Mouse (Mus musculus): ENCODE data around the gene Gm17349. TPM values are rescaled to one million over a fixed set of nuclear protein-coding genes. Genes with fewer than 3 reads are reported as not detected.

The Gm17349 gene
- total RNA-seq (2014; fragmentation: Nextera tagmentation) (not detected in 2 replicates), total RNA-seq (2017) (0.98 TPM in 1 of 2 replicates, not detected in the other), polyA plus RNA-seq (2012) (2.3 and 4.1 TPM in 2 replicates)

- no peak for DNase-seq (ENCODE audit: low spot score)
- Histone ChIP-seq H3K9me3 (replicated peaks) (peaks cover 6% of the 10 kb centered on the region; the same call in 1 of the 2 replicates), H3K36me3 (replicated peaks) (peaks cover 68% of the 10 kb centered on the region), H3K4me1 (ENCODE audit: insufficient read depth, low read depth, low read length) (peaks cover 25% of the 10 kb centered on the region), H3K4me3 (ENCODE audit: low read depth, low read length) (no peak within 1 kb of the TSS), H3K27me3 (ENCODE audit: insufficient read depth, low read length) (no peaks in the 10 kb centered on the region)
- ATAC-seq (ENCODE audit: extremely low read depth, insufficient number of reproducible peaks, low FRiP score, poor library complexity, severe bottlenecking), result no peak
- no peak for TF ChIP-seq POLR2AphosphoS5 (IDR thresholded peaks at IDR 0.05; ENCODE audit: insufficient replicate concordance, low read depth, low read length)
- TF ChIP-seq GATA1 (IDR thresholded peaks at IDR 0.05; ENCODE audit: borderline replicate concordance, low read length), result no peak
- no peak for TF ChIP-seq CTCF (IDR thresholded peaks at IDR 0.05; ENCODE audit: low read depth, low read length)
- no peak for TF ChIP-seq TAL1 (conservative IDR thresholded peaks at IDR 0.05; ENCODE audit: low read depth, low read length)
- no peak for TF ChIP-seq GATA2 (IDR thresholded peaks at IDR 0.05; ENCODE audit: borderline replicate concordance, low read depth, low read length)
Observed at GRCm38 (mm10) chr15:99705440-99706048, at the start of gene Gm17349. Gene Gm17349 (minus strand): TSS chr15:99705490.

GRCm38 (mm10) chr15:99754204-99754603 is 48.9 kb upstream of the Gm17349 start:
- TF ChIP-seq CTCF (IDR thresholded peaks at IDR 0.05; ENCODE audit: low read depth, low read length) (no peak), GATA2 (IDR thresholded peaks at IDR 0.05; ENCODE audit: borderline replicate concordance, low read depth, low read length) (no peak), GATA1 (IDR thresholded peaks at IDR 0.05; ENCODE audit: borderline replicate concordance, low read length) (no peak), POLR2AphosphoS5 (IDR thresholded peaks at IDR 0.05; ENCODE audit: insufficient replicate concordance, low read depth, low read length) (no peak), TAL1 (conservative IDR thresholded peaks at IDR 0.05; ENCODE audit: low read depth, low read length) (no peak)
- DNase-seq (ENCODE audit: low spot score) (no peak), ATAC-seq (ENCODE audit: extremely low read depth, insufficient number of reproducible peaks, low FRiP score, poor library complexity, severe bottlenecking) (no peak)
- Histone ChIP-seq H3K4me1 (ENCODE audit: insufficient read depth, low read depth, low read length) (no peaks in the 10 kb centered on the region), H3K9me3 (replicated peaks) (no peaks in the 10 kb centered on the region), H3K4me3 (ENCODE audit: low read depth, low read length) (no peak overlapping the region), H3K36me3 (replicated peaks) (no peaks in the 10 kb centered on the region), H3K27me3 (ENCODE audit: insufficient read depth, low read length) (peaks cover 8% of the 10 kb centered on the region; the same call in 1 of the 2 replicates)

- no peaks in the 10 kb centered on the region for H3K36me3 ChIP-seq (replicated peaks)
- ATAC-seq (ENCODE audit: extremely low read depth, insufficient number of reproducible peaks, low FRiP score, poor library complexity, severe bottlenecking) (no peak), DNase-seq (ENCODE audit: low spot score) (no peak)
- peaks cover 7% of the 10 kb centered on the region; the same call in 1 of the 2 replicates for H3K27me3 ChIP-seq (ENCODE audit: insufficient read depth, low read length)
- no peak for TF ChIP-seq GATA2 (IDR thresholded peaks at IDR 0.05; ENCODE audit: borderline replicate concordance, low read depth, low read length)
- no peak for TF ChIP-seq TAL1 (conservative IDR thresholded peaks at IDR 0.05; ENCODE audit: low read depth, low read length)
- TF ChIP-seq GATA1 (IDR thresholded peaks at IDR 0.05; ENCODE audit: borderline replicate concordance, low read length), result no peak
- TF ChIP-seq POLR2AphosphoS5 (IDR thresholded peaks at IDR 0.05; ENCODE audit: insufficient replicate concordance, low read depth, low read length), result no peak
- no peak for TF ChIP-seq CTCF (IDR thresholded peaks at IDR 0.05; ENCODE audit: low read depth, low read length)
- H3K4me1 ChIP-seq (ENCODE audit: insufficient read depth, low read depth, low read length), result no peaks in the 10 kb centered on the region
- no peaks in the 10 kb centered on the region for H3K9me3 ChIP-seq (replicated peaks)
- no peak overlapping the region for H3K4me3 ChIP-seq (ENCODE audit: low read depth, low read length)
Observed at GRCm38 (mm10) chr15:99740229-99740628, 34.9 kb upstream of the Gm17349 start.

GRCm38 (mm10) chr15:99736675-99737074 is 31.4 kb upstream of the Gm17349 start:
- H3K27me3 ChIP-seq (ENCODE audit: insufficient read depth, low read length), result peaks cover 4% of the 10 kb centered on the region; the same call in 1 of the 2 replicates
- TF ChIP-seq GATA2 (IDR thresholded peaks at IDR 0.05; ENCODE audit: borderline replicate concordance, low read depth, low read length), result no peak
- ATAC-seq (ENCODE audit: extremely low read depth, insufficient number of reproducible peaks, low FRiP score, poor library complexity, severe bottlenecking) (no peak), DNase-seq (ENCODE audit: low spot score) (no peak)
- no peak overlapping the region for H3K4me3 ChIP-seq (ENCODE audit: low read depth, low read length)
- peaks cover 6% of the 10 kb centered on the region for H3K36me3 ChIP-seq (replicated peaks)
- H3K4me1 ChIP-seq (ENCODE audit: insufficient read depth, low read depth, low read length), result no peaks in the 10 kb centered on the region
- no peaks in the 10 kb centered on the region for H3K9me3 ChIP-seq (replicated peaks)

GRCm38 (mm10) chr15:99735631-99736030 is 30.3 kb upstream of the Gm17349 start:
- H3K4me1 ChIP-seq (ENCODE audit: insufficient read depth, low read depth, low read length), result no peaks in the 10 kb centered on the region
- no peak for DNase-seq (ENCODE audit: low spot score)
- H3K4me3 ChIP-seq (ENCODE audit: low read depth, low read length), result no peak overlapping the region
- no peak for TF ChIP-seq GATA1 (IDR thresholded peaks at IDR 0.05; ENCODE audit: borderline replicate concordance, low read length)
- no peak for TF ChIP-seq POLR2AphosphoS5 (IDR thresholded peaks at IDR 0.05; ENCODE audit: insufficient replicate concordance, low read depth, low read length)
- no peak for TF ChIP-seq TAL1 (conservative IDR thresholded peaks at IDR 0.05; ENCODE audit: low read depth, low read length)
- TF ChIP-seq GATA2 (IDR thresholded peaks at IDR 0.05; ENCODE audit: borderline replicate concordance, low read depth, low read length), result no peak
- TF ChIP-seq CTCF (IDR thresholded peaks at IDR 0.05; ENCODE audit: low read depth, low read length), result no peak
- H3K27me3 ChIP-seq (ENCODE audit: insufficient read depth, low read length), result 0 out of 2 replicates have a peak, but pooled peaks cover 2% of the 10 kb centered on the region
- H3K9me3 ChIP-seq (replicated peaks), result no peaks in the 10 kb centered on the region
- ATAC-seq (ENCODE audit: extremely low read depth, insufficient number of reproducible peaks, low FRiP score, poor library complexity, severe bottlenecking), result no peak
- H3K36me3 ChIP-seq (replicated peaks), result peaks cover 6% of the 10 kb centered on the region

GRCm38 (mm10) chr15:99733186-99733585 is 27.9 kb upstream of the Gm17349 start:
- Histone ChIP-seq H3K4me3 (ENCODE audit: low read depth, low read length) (no peak overlapping the region), H3K36me3 (replicated peaks) (peaks cover 20% of the 10 kb centered on the region), H3K9me3 (replicated peaks) (peaks cover 3% of the 10 kb centered on the region; the same call in 1 of the 2 replicates), H3K27me3 (ENCODE audit: insufficient read depth, low read length) (no peaks in the 10 kb centered on the region), H3K4me1 (ENCODE audit: insufficient read depth, low read depth, low read length) (no peaks in the 10 kb centered on the region; the same call in 1 of the 2 replicates)
- DNase-seq (ENCODE audit: low spot score) (no peak), ATAC-seq (ENCODE audit: extremely low read depth, insufficient number of reproducible peaks, low FRiP score, poor library complexity, severe bottlenecking) (no peak)
- TF ChIP-seq TAL1 (conservative IDR thresholded peaks at IDR 0.05; ENCODE audit: low read depth, low read length) (no peak), POLR2AphosphoS5 (IDR thresholded peaks at IDR 0.05; ENCODE audit: insufficient replicate concordance, low read depth, low read length) (no peak), CTCF (IDR thresholded peaks at IDR 0.05; ENCODE audit: low read depth, low read length) (no peak), GATA2 (IDR thresholded peaks at IDR 0.05; ENCODE audit: borderline replicate concordance, low read depth, low read length) (no peak), GATA1 (IDR thresholded peaks at IDR 0.05; ENCODE audit: borderline replicate concordance, low read length) (no peak)
